Mouse (Mus musculus) ovary, adult 18-20 months (tissue): ENCODE data around the gene Stx5a.

ENCODE experiments used
- DNase-seq: peaks from one replicate; pipeline ENCODE4 v3.0.0; 2022; ENCODE audit warnings: low spot score, mixed read lengths

Gene Stx5a

GRCm38 (mm10) chr19:8741243-8741869, at the start of gene Stx5a:
TSS of gene Stx5a (plus strand) at chr19:8741413.
- DNase-seq, result peak; percentile 95

GRCm38 (mm10) chr19:8691871-8692539, 49.2 kb upstream of the Stx5a start:
- DNase-seq, result no peak

DNA sequence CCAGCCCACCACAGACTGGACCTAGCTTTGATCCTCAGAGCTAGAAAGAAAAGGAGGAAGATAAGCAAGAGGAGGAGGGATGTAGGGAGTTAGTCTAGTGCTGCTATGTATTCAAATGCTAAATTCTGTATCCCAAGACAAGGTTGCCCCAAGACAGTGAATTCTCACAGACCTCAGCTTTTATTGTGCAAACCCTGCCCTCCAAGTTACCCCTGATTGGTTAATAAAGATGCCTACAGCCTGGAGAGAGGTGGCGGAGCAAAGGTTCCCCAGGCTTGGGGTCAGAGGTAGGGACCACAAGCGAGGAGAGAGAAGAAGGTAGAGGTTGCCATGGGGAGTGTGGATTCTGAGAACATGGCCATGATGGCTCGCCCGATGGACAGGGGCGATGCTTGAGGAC, 48.5 kb upstream of the Stx5a start:
- DNase-seq, result no peak

DNA sequence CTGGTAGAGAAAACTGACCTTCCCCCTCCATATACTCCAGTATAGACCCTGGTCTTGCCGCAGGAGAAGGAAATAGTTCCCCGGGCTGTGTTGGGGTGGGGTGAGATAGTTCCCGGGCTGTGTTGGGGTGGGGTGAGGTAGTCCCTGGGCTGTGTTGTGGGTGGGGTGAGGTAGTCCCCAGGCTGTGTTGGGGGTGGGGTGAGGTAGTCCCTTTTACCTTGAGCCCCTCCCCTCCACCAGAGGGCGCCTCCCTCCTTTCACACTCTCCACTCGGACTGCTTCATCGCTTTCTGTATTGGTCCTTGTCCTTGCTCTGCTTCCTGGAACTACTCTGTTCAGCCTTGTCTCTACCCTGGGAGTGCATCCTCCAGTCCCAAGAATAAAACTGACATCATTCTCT, 45.9 kb upstream of the Stx5a start:
- no peak for DNase-seq

DNA sequence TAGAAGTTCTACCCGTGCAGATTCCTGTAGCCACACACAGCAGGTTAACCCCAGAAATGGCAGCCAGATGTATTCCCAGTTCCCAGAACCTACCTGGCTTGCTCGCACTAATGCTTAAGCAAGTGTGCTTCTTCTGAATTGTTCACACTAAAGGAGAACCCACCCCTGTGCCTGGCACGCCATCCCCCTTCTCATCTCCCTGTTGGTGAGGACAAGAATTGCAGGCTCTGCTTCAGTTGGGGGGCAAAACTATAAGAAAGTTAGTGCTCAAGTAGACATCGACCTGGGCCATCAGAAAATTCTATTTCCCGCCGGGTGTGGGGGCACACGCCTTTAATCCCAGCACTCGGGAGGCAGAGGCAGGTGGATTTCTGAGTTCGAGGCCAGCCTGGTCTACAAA, 41.6 kb upstream of the Stx5a start:
- no peak for DNase-seq

GRCm38 (mm10) chr19:8702458-8702857, 38.8 kb upstream of the Stx5a start:
- no peak for DNase-seq

DNA sequence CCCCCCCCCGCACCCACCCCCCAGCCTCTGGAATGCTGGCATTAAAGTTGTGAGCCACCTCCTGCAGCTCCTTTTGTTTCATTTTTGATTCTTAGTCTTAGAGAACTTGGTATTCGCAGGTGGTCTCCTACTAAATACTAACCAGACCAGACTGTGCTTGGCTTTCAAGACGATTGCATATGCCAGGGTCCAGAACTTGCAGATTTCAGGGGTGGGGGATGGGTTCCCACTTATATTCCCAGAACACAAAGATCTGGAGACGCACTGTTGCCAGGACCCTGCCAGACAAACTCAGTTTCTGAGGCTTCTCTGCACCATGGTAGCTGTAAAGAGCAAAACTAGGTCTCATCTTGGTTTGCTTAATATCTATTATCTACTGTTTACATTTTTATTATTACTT, 37.6 kb upstream of the Stx5a start:
- DNase-seq, result no peak

GRCm38 (mm10) chr19:8705026-8705708, 36.0 kb upstream of the Stx5a start:
- no peak for DNase-seq

DNA sequence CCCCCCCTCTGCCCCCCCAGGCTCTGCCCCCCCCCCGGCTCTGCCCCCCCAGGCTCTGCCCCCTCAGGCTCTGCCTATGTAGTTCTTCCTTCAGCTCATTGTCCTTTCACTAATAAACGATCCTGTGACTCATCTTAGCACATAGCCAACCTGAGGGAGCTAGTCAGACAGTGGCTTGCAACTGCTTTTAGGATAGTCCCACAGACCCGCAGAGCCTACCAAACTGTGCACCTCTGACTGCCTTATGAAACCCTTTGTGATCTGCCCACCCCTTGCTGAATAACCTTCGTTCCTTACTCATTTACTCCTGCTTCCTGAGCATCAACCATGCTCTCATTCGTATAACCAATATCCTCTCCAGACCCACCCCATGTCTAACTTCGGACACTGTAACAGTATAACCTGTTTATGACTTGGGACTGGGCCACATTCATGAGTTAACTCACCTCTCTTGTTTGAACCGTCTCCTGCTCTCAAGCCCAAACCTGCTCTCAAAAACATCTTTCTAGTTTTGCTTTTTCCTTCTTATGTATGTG, 35.0 kb upstream of the Stx5a start:
- DNase-seq, result no peak

GRCm38 (mm10) chr19:8706930-8707329, 34.3 kb upstream of the Stx5a start:
- DNase-seq, result no peak

- no peak for DNase-seq
These were observed 32.3 kb upstream of the Stx5a start for GRCm38 (mm10) chr19:8708954-8709353.

- no peak for DNase-seq
These were observed 31.2 kb upstream of the Stx5a start for GRCm38 (mm10) chr19:8710057-8710456.

GRCm38 (mm10) chr19:8711506-8711905, 29.7 kb upstream of the Stx5a start:
- DNase-seq, result no peak

- no peak for DNase-seq
These were observed 29.0 kb upstream of the Stx5a start for GRCm38 (mm10) chr19:8711949-8712869.

GRCm38 (mm10) chr19:8712870-8713305, 28.3 kb upstream of the Stx5a start:
- DNase-seq, result peak; percentile 66

DNA sequence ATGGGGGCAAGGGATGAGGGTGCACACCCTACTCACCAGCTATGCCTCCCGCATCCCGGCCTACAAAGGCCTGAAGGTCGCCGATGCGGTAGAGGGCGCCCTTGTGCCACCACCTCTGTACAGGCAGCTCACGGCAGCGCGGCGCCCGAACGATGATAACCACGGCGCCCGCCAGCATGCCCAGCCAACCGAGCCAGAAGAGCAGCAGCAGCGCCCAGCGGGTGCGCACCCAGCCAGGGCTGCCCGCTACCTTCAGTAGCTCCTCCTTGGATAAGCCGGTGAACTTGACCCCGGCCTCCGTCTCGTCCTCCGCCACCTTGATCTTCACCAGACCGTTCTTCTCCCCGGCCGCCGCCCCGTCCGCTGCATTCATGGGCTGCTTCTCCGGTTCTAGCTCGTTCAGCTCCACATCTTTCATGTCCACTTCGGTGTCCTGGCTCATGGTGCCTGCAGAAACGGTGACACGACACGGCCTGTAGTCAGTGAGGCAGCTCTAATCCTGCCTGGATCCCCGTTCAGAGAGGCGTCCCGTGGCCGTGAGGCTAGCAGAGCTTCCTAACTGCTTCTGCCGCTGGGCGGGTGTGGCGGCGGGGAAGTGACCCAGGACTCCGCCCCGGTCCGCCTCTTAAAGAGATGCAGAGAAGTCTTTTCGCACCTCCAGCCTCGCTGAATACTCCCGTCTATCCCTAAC, 27.8 kb upstream of the Stx5a start:
- peak; percentile 88 for DNase-seq

- no peak for DNase-seq
These were observed 27.1 kb upstream of the Stx5a start for GRCm38 (mm10) chr19:8713997-8714652.

DNA sequence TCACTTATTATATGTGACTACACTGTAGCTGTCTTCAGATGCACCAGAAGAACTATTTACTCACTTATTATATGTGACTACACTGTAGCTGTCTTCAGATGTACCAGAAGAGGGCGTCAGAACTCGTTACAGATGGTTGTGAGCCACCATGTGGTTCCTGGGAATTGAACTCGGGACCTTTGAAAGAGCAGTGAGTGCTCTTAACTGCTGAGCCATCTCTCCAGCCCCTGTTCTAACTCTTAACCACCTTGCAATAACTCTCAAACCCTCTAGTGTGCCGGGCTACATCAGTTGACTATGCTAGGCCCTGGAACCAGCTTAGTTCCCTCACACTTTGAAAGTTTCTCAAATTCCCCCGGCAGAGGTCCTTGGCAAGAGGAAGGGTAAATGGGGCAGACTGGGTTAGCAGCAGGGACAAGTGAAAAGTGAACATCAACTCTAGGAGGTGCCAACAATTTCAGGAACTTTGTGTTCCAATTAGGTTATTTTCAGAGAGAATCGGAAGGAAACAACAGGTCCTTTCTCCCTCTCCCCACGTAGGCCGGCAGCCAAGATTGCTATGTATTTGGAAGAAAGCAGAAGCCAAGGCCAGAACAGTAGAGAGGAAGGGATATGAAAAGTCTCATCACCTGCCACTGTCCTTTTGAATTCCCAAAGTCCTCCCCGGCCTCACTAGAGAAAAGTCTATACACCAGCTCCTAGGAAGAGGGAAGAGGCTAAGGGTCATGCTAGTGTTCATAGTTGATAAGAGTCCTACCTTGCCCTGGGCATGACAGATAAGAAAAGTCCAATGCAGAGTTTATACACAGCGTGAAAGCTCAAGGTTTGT, 26.3 kb upstream of the Stx5a start:
- no peak for DNase-seq

GRCm38 (mm10) chr19:8715868-8716766, 25.1 kb upstream of the Stx5a start:
- no peak for DNase-seq
